Mouse (Mus musculus): ENCODE results near the gene Ces2e.

DNA sequence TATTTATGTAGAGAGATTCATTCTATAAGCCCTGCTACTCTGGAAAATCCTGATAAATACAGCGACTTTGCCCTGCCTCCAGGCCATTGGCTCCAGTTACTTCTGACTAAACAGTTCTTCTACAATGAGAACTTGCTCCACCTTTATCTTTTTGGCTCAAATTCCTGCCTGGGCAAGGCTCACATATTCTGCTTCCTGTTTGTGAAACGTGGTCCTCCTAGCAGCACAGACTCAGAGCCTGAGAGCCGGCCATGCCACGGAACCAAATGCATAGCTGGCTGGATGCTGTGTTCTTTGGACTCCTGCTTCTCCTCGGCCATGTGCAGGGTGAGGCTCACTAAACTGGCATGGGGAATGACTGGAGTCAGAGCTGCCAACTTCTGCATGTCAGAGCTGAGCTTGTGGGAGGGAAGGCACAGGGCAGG is 35.5 kb downstream of the Ces2e start, which contains the start of gene Ces2g:
- TF ChIP-seq FLI1 (IDR thresholded peaks at IDR 0.05; ENCODE audit: low read length): no peak
- no peak for TF ChIP-seq GATA1 (IDR thresholded peaks at IDR 0.05; ENCODE audit: borderline replicate concordance, low read length)

Data from megakaryocyte, embryonic 14.5 days (primary cell).